Mouse (Mus musculus): ENCODE results near the gene Mboat2. TPM values are rescaled to one million over a fixed set of nuclear protein-coding genes. Genes with fewer than 3 reads are reported as not detected.

Gene Mboat2
- polyA plus RNA-seq, 1 experiment from 2014 or later, result 45.1 TPM

DNA sequence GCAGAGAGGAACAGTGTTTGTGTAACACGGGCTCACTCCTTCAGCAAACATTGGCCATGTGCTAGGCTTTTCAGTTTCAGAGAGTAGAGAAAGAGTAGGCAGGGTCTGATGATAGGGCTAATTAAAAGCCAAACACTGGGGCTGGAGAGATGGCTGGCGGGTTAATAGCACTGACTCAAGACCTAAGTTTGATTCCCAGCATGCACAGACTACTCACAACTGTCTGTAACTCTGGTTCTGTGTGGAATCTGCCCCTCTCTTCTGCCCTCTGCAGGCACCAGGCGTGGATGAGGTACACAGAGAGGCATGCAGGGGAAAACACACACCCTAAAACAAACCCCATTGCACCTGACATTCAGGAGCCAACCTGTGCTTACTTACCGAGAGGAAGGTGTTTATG, 14.7 kb downstream of the Mboat2 start:
- no peak for ATAC-seq (ENCODE audit: low FRiP score, low TSS enrichment)
- Histone ChIP-seq H3K27me3 (ENCODE audit: control insufficient read depth, insufficient read depth, low read length) (no peaks in the 10 kb centered on the region), H3K4me1 (ENCODE audit: control insufficient read depth, insufficient read depth, low read length) (peaks cover 30% of the 10 kb centered on the region), H3K27ac (ENCODE audit: low read depth, low read length) (no peak overlapping the region), H3K36me3 (ENCODE audit: control insufficient read depth, insufficient read depth, low read length) (no peaks in the 10 kb centered on the region), H3K9me3 (ENCODE audit: control insufficient read depth, low read length) (no peaks in the 10 kb centered on the region), H3K4me2 (replicated peaks; ENCODE audit: low read depth, low read length) (no peak overlapping the region), H3K9ac (ENCODE audit: low read depth, low read length) (no peak overlapping the region), H3K4me3 (ENCODE audit: low read length) (no peak overlapping the region)
- WGBS, result 67% methylated on average over 4 of the region's 4 CpGs

DNA sequence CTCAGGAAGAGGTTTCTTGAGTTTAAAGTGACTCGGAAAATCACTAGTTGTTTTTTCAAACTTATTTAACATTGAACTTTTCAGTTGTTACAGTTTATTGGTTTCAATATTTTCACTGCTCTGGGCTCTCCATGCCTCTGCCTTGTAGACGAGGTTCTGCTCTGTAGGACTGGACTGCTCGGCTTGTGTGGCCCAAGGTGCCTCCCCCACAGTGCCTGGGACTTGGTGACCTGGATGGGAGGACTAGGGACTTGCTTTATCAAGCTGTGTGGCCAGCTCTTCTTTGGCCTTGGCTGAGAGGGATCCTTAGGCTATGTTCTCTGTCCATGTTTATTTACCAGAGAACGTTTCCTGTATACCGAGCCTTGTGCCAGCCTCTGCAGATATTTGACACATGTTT, 17.4 kb downstream of the Mboat2 start:
- H3K4me3 ChIP-seq (ENCODE audit: low read length), result no peak overlapping the region
- H3K36me3 ChIP-seq (ENCODE audit: control insufficient read depth, insufficient read depth, low read length), result no peaks in the 10 kb centered on the region
- ATAC-seq (ENCODE audit: low FRiP score, low TSS enrichment), result no peak
- 41% methylated on average over 5 of the region's 5 CpGs for WGBS
- no peak overlapping the region for H3K4me2 ChIP-seq (replicated peaks; ENCODE audit: low read depth, low read length)
- no peak overlapping the region for H3K9ac ChIP-seq (ENCODE audit: low read depth, low read length)
- H3K27me3 ChIP-seq (ENCODE audit: control insufficient read depth, insufficient read depth, low read length), result no peaks in the 10 kb centered on the region
- H3K4me1 ChIP-seq (ENCODE audit: control insufficient read depth, insufficient read depth, low read length), result peaks cover 13% of the 10 kb centered on the region
- no peak overlapping the region for H3K27ac ChIP-seq (ENCODE audit: low read depth, low read length)
- no peaks in the 10 kb centered on the region for H3K9me3 ChIP-seq (ENCODE audit: control insufficient read depth, low read length)

DNA sequence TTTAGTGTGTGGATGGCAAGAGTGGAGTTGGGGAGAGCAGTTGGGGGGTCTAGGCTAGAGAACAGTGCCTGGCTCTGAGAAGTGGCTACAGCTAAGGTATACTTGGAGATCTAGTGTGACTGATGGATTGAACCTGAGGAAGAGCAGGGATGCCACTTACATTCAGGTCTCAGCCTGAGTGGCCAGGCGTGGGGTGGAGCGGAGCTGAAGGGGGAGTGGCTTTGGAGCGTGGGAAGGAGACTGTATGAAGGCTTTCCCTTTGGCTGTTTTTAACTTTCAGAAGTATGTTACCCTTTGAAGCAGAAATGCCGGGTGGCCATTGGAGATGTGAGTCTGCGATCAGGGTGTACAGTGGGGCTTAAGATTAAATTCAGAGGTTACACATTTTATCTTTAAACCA, 26.7 kb downstream of the Mboat2 start:
- no peaks in the 10 kb centered on the region for H3K27me3 ChIP-seq (ENCODE audit: control insufficient read depth, insufficient read depth, low read length)
- no peak for ATAC-seq (ENCODE audit: low FRiP score, low TSS enrichment)
- 71% methylated on average over 5 of the region's 5 CpGs for WGBS

DNA sequence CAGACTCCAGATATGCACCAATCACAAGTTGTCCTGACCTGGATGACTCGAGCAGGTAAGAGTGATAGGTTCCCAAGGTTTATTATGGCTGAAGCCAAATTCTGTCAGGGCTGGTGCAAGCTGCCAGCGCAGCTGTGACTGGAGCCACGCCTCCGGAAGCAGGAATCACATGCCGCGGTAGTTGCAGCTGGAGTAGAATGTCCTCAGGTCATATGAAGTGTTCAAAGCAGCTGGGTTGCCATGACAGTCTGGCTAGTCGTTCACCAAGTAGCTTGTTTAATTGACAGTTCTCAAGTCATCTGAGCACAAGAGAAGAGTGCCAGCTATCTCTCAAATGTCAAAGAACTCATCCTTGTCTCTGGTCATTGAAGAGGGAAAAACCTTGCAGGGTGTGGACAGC, 28.7 kb downstream of the Mboat2 start:
- 45% methylated on average over 7 of the region's 7 CpGs for WGBS
- H3K27ac ChIP-seq (ENCODE audit: low read depth, low read length), result no peak overlapping the region

More for the DNA sequence above, 26.7 kb downstream of the Mboat2 start:
- no peak overlapping the region for H3K27ac ChIP-seq (ENCODE audit: low read depth, low read length)
- H3K9me3 ChIP-seq (ENCODE audit: control insufficient read depth, low read length), result no peaks in the 10 kb centered on the region
- no peak overlapping the region for H3K4me3 ChIP-seq (ENCODE audit: low read length)
- H3K4me2 ChIP-seq (replicated peaks; ENCODE audit: low read depth, low read length), result no peak overlapping the region
- 0 out of 2 replicates have a peak, but pooled peaks cover 4% of the 10 kb centered on the region for H3K4me1 ChIP-seq (ENCODE audit: control insufficient read depth, insufficient read depth, low read length)
- H3K36me3 ChIP-seq (ENCODE audit: control insufficient read depth, insufficient read depth, low read length), result no peaks in the 10 kb centered on the region
- no peak overlapping the region for H3K9ac ChIP-seq (ENCODE audit: low read depth, low read length)

DNA sequence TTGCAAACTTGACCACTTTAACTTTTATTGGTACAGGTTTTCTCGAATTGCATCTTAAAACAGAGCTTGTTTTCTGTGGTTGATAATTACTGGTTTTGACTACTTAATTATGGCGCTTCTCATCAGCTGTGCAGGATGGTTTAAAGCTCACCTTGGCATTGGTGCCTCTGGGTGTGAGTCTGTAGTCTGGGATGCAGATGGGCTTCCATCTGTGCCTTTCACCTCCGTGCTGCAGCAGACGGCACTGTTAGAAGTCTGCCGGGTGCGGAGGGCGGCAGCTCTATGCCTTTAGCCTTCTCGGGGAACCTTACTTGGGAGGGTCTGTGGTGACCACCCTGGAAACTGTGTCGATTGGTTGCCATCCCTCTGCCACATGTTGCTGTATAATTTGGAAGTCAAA, 29.8 kb downstream of the Mboat2 start:
- Histone ChIP-seq H3K4me3 (ENCODE audit: low read length) (no peak overlapping the region), H3K9me3 (ENCODE audit: control insufficient read depth, low read length) (no peaks in the 10 kb centered on the region), H3K4me1 (ENCODE audit: control insufficient read depth, insufficient read depth, low read length) (0 out of 2 replicates have a peak, but pooled peaks cover 4% of the 10 kb centered on the region), H3K36me3 (ENCODE audit: control insufficient read depth, insufficient read depth, low read length) (no peaks in the 10 kb centered on the region), H3K4me2 (replicated peaks; ENCODE audit: low read depth, low read length) (no peak overlapping the region), H3K27ac (ENCODE audit: low read depth, low read length) (no peak overlapping the region), H3K27me3 (ENCODE audit: control insufficient read depth, insufficient read depth, low read length) (no peaks in the 10 kb centered on the region), H3K9ac (ENCODE audit: low read depth, low read length) (no peak overlapping the region)
- 90% methylated on average over 9 of the region's 9 CpGs for WGBS
- no peak for ATAC-seq (ENCODE audit: low FRiP score, low TSS enrichment)

More for the DNA sequence above, 28.7 kb downstream of the Mboat2 start:
- Histone ChIP-seq H3K9me3 (ENCODE audit: control insufficient read depth, low read length) (no peaks in the 10 kb centered on the region), H3K4me3 (ENCODE audit: low read length) (no peak overlapping the region), H3K4me2 (replicated peaks; ENCODE audit: low read depth, low read length) (no peak overlapping the region), H3K36me3 (ENCODE audit: control insufficient read depth, insufficient read depth, low read length) (no peaks in the 10 kb centered on the region), H3K27me3 (ENCODE audit: control insufficient read depth, insufficient read depth, low read length) (no peaks in the 10 kb centered on the region), H3K9ac (ENCODE audit: low read depth, low read length) (no peak overlapping the region), H3K4me1 (ENCODE audit: control insufficient read depth, insufficient read depth, low read length) (0 out of 2 replicates have a peak, but pooled peaks cover 4% of the 10 kb centered on the region)
- 0 out of 2 replicates have a peak, but pooled peaks have one; percentile 14 for ATAC-seq (ENCODE audit: low FRiP score, low TSS enrichment)

DNA sequence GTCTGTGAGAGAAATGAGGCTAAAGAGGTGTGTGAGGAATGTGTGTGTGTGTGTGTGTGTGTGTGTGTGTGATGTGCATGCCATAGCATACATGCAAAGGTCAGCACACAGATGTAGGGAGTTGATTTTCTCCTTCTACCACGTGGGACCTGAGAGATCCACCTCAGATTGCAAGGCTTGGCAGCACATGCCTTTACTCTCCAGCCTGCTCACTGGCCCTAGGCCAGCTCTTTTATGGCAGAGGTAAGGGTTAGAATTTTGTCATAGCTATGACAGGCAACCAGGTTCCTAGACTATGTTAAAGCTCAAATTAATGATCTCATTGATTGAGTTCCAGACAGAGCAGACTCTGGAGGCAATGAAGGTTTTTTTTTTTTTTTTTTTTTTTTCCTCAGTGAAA, 33.1 kb downstream of the Mboat2 start:
- 50% methylated on average over 1 of the region's 1 CpGs for WGBS
- peak; percentile 39 for ATAC-seq (ENCODE audit: low FRiP score, low TSS enrichment)

DNA sequence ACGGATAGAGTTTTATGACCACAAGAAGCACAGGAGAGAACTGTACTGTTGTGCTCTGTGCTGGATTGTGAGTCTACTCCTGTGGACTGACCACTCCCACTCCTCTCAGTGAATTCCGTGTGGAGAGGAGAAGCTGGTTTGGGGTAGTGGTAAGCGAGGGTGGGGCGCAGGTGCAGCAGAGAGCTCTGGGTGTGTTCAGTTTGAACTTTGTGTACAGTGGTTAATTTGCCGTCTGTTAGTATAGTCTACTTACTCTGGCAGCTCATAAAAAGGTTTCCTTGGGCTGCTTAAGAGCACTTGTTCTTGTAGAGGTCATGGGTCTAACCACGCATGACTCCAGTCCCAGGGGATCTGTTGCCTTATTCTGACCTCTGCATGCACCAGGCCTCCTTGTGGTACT, 36.0 kb downstream of the Mboat2 start:
- no peaks in the 10 kb centered on the region for H3K27me3 ChIP-seq (ENCODE audit: control insufficient read depth, insufficient read depth, low read length)
- no peaks in the 10 kb centered on the region for H3K36me3 ChIP-seq (ENCODE audit: control insufficient read depth, insufficient read depth, low read length)
- ATAC-seq (ENCODE audit: low FRiP score, low TSS enrichment), result no peak
- WGBS, result 59% methylated on average over 6 of the region's 6 CpGs
- peaks cover 6% of the 10 kb centered on the region; the same call in 1 of the 2 replicates for H3K4me1 ChIP-seq (ENCODE audit: control insufficient read depth, insufficient read depth, low read length)
- H3K9me3 ChIP-seq (ENCODE audit: control insufficient read depth, low read length), result no peaks in the 10 kb centered on the region
- H3K27ac ChIP-seq (ENCODE audit: low read depth, low read length), result no peak overlapping the region
- H3K4me3 ChIP-seq (ENCODE audit: low read length), result no peak overlapping the region
- no peak overlapping the region for H3K9ac ChIP-seq (ENCODE audit: low read depth, low read length)
- H3K4me2 ChIP-seq (replicated peaks; ENCODE audit: low read depth, low read length), result no peak overlapping the region

More for the DNA sequence above, 33.1 kb downstream of the Mboat2 start:
- Histone ChIP-seq H3K27ac (ENCODE audit: low read depth, low read length) (no peak overlapping the region), H3K4me3 (ENCODE audit: low read length) (no peak overlapping the region), H3K4me1 (ENCODE audit: control insufficient read depth, insufficient read depth, low read length) (0 out of 2 replicates have a peak, but pooled peaks cover 4% of the 10 kb centered on the region), H3K27me3 (ENCODE audit: control insufficient read depth, insufficient read depth, low read length) (no peaks in the 10 kb centered on the region), H3K9me3 (ENCODE audit: control insufficient read depth, low read length) (no peaks in the 10 kb centered on the region), H3K36me3 (ENCODE audit: control insufficient read depth, insufficient read depth, low read length) (no peaks in the 10 kb centered on the region), H3K9ac (ENCODE audit: low read depth, low read length) (no peak overlapping the region), H3K4me2 (replicated peaks; ENCODE audit: low read depth, low read length) (no peak overlapping the region)

DNA sequence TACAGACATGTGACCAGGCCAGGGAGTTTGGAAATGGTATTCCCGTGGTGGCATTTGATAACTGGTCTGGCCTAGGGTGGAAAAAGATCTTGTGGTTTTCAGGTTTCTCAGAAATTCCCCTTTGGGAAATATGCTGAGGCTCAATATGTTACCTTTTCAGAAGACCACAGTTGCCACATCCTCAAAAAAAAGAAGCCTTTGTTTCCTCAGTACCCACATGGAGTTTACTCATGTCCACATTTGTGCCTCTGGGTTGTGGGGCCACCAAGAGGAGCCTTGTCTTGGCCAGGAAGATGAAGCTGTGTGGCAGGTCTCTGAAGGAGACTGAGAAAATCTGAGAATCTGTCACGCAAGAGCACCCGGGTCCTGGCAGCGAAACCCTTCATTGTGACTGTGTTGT, 38.0 kb downstream of the Mboat2 start:
- Histone ChIP-seq H3K9me3 (ENCODE audit: control insufficient read depth, low read length) (no peaks in the 10 kb centered on the region), H3K4me1 (ENCODE audit: control insufficient read depth, insufficient read depth, low read length) (peaks cover 6% of the 10 kb centered on the region; the same call in 1 of the 2 replicates), H3K4me2 (replicated peaks; ENCODE audit: low read depth, low read length) (no peak overlapping the region), H3K9ac (ENCODE audit: low read depth, low read length) (no peak overlapping the region), H3K27me3 (ENCODE audit: control insufficient read depth, insufficient read depth, low read length) (no peaks in the 10 kb centered on the region), H3K36me3 (ENCODE audit: control insufficient read depth, insufficient read depth, low read length) (no peaks in the 10 kb centered on the region), H3K27ac (ENCODE audit: low read depth, low read length) (no peak overlapping the region), H3K4me3 (ENCODE audit: low read length) (no peak overlapping the region)
- WGBS, result 78% methylated on average over 4 of the region's 4 CpGs
- no peak for ATAC-seq (ENCODE audit: low FRiP score, low TSS enrichment)

DNA sequence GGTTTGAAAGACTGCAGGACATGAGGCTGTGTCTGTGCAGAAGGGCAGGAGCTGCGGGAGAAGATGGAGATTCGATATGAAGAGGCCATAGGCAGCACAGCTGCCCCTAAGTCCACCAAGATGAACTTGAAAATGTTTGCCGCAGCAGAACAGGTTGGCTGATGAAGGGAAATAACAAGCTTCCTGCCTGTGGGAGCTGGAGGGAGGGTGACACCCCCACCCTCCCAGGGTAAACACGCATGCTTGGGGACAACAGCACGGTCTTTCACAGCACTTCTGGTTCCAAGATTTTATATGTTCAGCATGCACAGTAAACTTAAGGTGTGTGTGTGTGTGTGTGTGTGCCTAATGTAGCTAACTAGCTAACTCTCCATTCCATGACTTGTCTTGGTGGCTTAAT, 38.6 kb downstream of the Mboat2 start:
- H3K9ac ChIP-seq (ENCODE audit: low read depth, low read length), result no peak overlapping the region
- H3K27ac ChIP-seq (ENCODE audit: low read depth, low read length), result no peak overlapping the region
- no peak overlapping the region for H3K4me3 ChIP-seq (ENCODE audit: low read length)
- no peaks in the 10 kb centered on the region for H3K9me3 ChIP-seq (ENCODE audit: control insufficient read depth, low read length)
- no peak overlapping the region for H3K4me2 ChIP-seq (replicated peaks; ENCODE audit: low read depth, low read length)
- no peak for ATAC-seq (ENCODE audit: low FRiP score, low TSS enrichment)
- WGBS, result 68% methylated on average over 5 of the region's 5 CpGs
- H3K36me3 ChIP-seq (ENCODE audit: control insufficient read depth, insufficient read depth, low read length), result no peaks in the 10 kb centered on the region
- H3K27me3 ChIP-seq (ENCODE audit: control insufficient read depth, insufficient read depth, low read length), result no peaks in the 10 kb centered on the region
- H3K4me1 ChIP-seq (ENCODE audit: control insufficient read depth, insufficient read depth, low read length), result peaks cover 6% of the 10 kb centered on the region; the same call in 1 of the 2 replicates

Measured in kidney, embryonic 14.5 days (tissue).